Mouse (Mus musculus) brain, embryonic 14.5 days (tissue): Measurements from ENCODE around the gene Mcat.
"Not testable (repeated sequence)": the region's sequence is repeated elsewhere in the genome, so short reads cannot be mapped to it uniquely, and the experiment has no call there.

Experiments
- CTCF ChIP-seq: fragments of 200-500 bp; IDR thresholded peaks from 2 replicates; pipeline ENCODE4 v1.5.1; 2012; ENCODE audit warnings: inconsistent platforms, mild to moderate bottlenecking, moderate library complexity, borderline replicate concordance; ENCODE audit not compliant: insufficient read depth, insufficient read length; ENCODE audit errors: extremely low read depth
- POLR2A ChIP-seq: fragments of 200-500 bp; IDR thresholded peaks from 2 replicates; pipeline ENCODE4 v1.6.1; 2012; ENCODE audit warnings: mild to moderate bottlenecking, inconsistent platforms, borderline replicate concordance; ENCODE audit not compliant: poor library complexity, insufficient read depth, insufficient read length, severe bottlenecking; ENCODE audit errors: extremely low read depth

DNA sequence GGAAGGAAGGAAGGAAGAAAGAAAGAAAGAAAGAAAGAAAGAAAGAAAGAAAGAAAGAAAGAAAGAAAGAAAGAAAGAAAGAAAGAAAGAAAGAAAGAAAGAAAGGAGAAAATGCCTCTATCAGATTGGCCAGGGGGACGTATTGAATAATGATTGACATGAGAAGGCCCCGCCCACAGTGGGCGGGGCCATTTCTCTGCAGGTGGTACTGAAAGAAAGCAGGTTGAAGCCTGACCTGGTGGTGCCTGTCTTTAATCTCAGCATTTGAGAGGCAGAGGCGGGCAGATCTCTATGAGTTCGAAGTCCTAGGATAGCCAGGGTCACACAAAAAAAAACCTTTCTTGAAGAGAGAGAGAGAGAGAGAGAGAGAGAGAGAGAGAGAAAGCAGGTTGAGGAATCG, 62.1 kb downstream of the Mcat start:
- not testable (repeated sequence) for TF ChIP-seq POLR2A, CTCF
